Comparison of ENCODE assay signal across 25 mouse cellular contexts in the genomic region with DNA sequence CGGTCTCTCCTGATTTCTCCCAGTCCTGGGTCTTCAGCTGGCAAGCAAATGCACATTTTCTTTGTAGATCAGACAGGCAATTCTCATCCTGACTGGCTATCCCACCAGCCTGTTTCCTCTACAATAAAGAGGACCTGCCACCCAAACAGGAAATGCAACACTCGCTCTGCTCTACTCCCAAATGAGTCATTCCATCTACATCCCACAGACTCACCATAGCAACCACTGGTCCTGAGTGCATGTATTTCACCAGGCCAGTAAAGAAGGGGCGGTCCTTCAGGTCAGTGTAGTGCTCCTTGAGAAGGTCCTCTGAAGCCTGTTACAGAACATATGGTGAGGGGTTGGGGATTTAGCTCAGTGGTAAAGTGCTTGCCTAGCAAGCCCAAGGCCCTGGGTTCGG. TPM values are rescaled to one million over a fixed set of nuclear protein-coding genes. Genes with fewer than 3 reads are reported as not detected.
DNase-seq lines count a peak whose midpoint lies in the region; ATAC-seq and TF ChIP-seq lines count a peak whose summit lies in the region.
"Had no signal": no experiment of that assay in that cellular context is flagged by ENCODE, and none has a peak within 500 bp of the region (broad histone marks: within the 10 kb centered on the region; RNA-seq: fewer than 3 reads in every experiment).

No protein-coding gene starts in this region.

- 66% methylated on average over 4 of the region's 4 CpGs for WGBS in cerebellum, adult 2 months

- no peak for TF ChIP-seq CTCF in cerebellum, adult 2 months (IDR thresholded peaks at IDR 0.05; ENCODE audit: borderline replicate concordance, insufficient read depth, low read depth, low read length)

- H3K27ac ChIP-seq in cerebellum, adult 2 months (ENCODE audit: insufficient read depth, low read length): no peak overlapping the region
- H3K27ac ChIP-seq: forebrain, embryonic 10.5 days; heart, embryonic 15.5 days; hindbrain, embryonic 14.5 days; layer of hippocampus, adult 2 months; midbrain, embryonic 12.5 days; neural tube, embryonic 12.5 days had no signal

- TF ChIP-seq POLR2A in cerebellum, adult 2 months (IDR thresholded peaks at IDR 0.05; ENCODE audit: borderline replicate concordance, insufficient read depth, low read length): no peak

- no peaks in the 10 kb centered on the region for H3K4me1 ChIP-seq in cerebellum, adult 2 months (ENCODE audit: control insufficient read depth, insufficient read depth, low read length)

- no peak overlapping the region for H3K4me3 ChIP-seq in cerebellum, adult 2 months (replicated peaks; ENCODE audit: insufficient read depth, low read depth, low read length)
- H3K4me3 ChIP-seq: forebrain, embryonic 10.5 days; heart, embryonic 15.5 days; layer of hippocampus, adult 2 months; midbrain, embryonic 12.5 days; neural tube, embryonic 12.5 days had no signal

- peak; percentile 86 for DNase-seq in 3T3-L1 (ENCODE audit: low read depth, low spot score)
- peak; percentile 83 for DNase-seq in 416B (ENCODE audit: low read depth)
- peak; percentile 57 for DNase-seq in brain, adult 2 months (ENCODE audit: low read depth, low spot score)
- DNase-seq in spleen, adult 12 weeks (ENCODE audit: low spot score): no peak
- DNase-seq in cerebellum, adult 2 months: no peak
- no peak for DNase-seq in layer of hippocampus, adult 9-10 months (ENCODE audit: low spot score)
- DNase-seq: adrenal gland, adult 2 months; cerebellum, adult 9-11 months; forebrain, postnatal 0 days; gastrocnemius, postnatal 14 days; heart, postnatal 4 days; kidney, adult 8-10 months; kidney, postnatal 10 days; layer of hippocampus, postnatal 36 days; lung, embryonic 14.5 days; thymus, postnatal 14 days had no signal

- H3K27me3 ChIP-seq in cerebellum, adult 2 months (ENCODE audit: control insufficient read depth, insufficient read depth, low read length): no peaks in the 10 kb centered on the region
- H3K27me3 ChIP-seq: heart, embryonic 15.5 days; midbrain, embryonic 12.5 days; neural tube, embryonic 12.5 days had no signal

- ATAC-seq in megakaryocyte, adult 5-6 weeks (ENCODE audit: poor library complexity, severe bottlenecking): peak; percentile 68
- ATAC-seq: forebrain, postnatal 0 days; inflammation-experienced regulatory T-cells, adult 6 months had no signal

RNA-seq across cellular contexts. Expression of a gene that starts 5.1 kb away (rescaled TPM):
- 16.0 and 55.5 TPM in 2 replicates for total RNA-seq in megakaryocyte, adult 5-6 weeks (2015)
- total RNA-seq in megakaryocyte, adult 5-6 weeks (2017): not detected in 2 replicates
- 79.6 and 83.2 TPM in 2 replicates for polyA plus RNA-seq in cerebellum, adult 2 months (2012; rRNA removed)
- total RNA-seq: common myeloid progenitor, adult 5-6 weeks had no signal

RNA-seq across cellular contexts. Expression of a gene that starts 5.3 kb away (rescaled TPM):
- total RNA-seq in megakaryocyte, adult 5-6 weeks (2015): 53.5 and 71.1 TPM in 2 replicates
- 62.1 and 71.2 TPM in 2 replicates for total RNA-seq in megakaryocyte, adult 5-6 weeks (2017)
- polyA plus RNA-seq in cerebellum, adult 2 months (2012; rRNA removed): 171 and 198 TPM in 2 replicates

RNA-seq across cellular contexts. Expression of a gene that starts 7.0 kb away (rescaled TPM):
- total RNA-seq in megakaryocyte, adult 5-6 weeks (2015): 290 and 330 TPM in 2 replicates
- total RNA-seq in megakaryocyte, adult 5-6 weeks (2017): 148 and 149 TPM in 2 replicates
- 109 and 115 TPM in 2 replicates for polyA plus RNA-seq in cerebellum, adult 2 months (2012; rRNA removed)

RNA-seq across cellular contexts. Expression of a gene that starts 32.9 kb away (rescaled TPM):
- 36.9 and 44.9 TPM in 2 replicates for total RNA-seq in megakaryocyte, adult 5-6 weeks (2015)
- 65.2 and 73.2 TPM in 2 replicates for total RNA-seq in megakaryocyte, adult 5-6 weeks (2017)
- polyA plus RNA-seq in cerebellum, adult 2 months (2012; rRNA removed): 134 and 135 TPM in 2 replicates

Comparison
In these comparisons a context has a peak if more than half of its experiments do, and no peak if none do; other contexts are left out.
1. DNase-seq: peak in 3T3-L1 (single experiment), 416B (single experiment) and brain, adult 2 months (single experiment); none in spleen, adult 12 weeks (single experiment), cerebellum, adult 2 months (0 of 2) and layer of hippocampus, adult 9-10 months (single experiment).